In genomic region chr2:163913704-163914103, GRCm38 (mm10) we compare ENCODE assay signal across 15 mouse cellular contexts. TPM values are rescaled to one million over a fixed set of nuclear protein-coding genes. Genes with fewer than 3 reads are reported as not detected.
DNase-seq lines count a peak whose midpoint lies in the region; ATAC-seq and TF ChIP-seq lines count a peak whose summit lies in the region.
"Had no signal": no experiment of that assay in that cellular context is flagged by ENCODE, and none has a peak within 500 bp of the region (broad histone marks: within the 10 kb centered on the region; RNA-seq: fewer than 3 reads in every experiment).

No protein-coding gene starts in this region.

- H3K4me1 ChIP-seq in forebrain, embryonic 12.5 days: peaks cover 23% of the 10 kb centered on the region
- no peaks in the 10 kb centered on the region; the same call in 1 of the 2 replicates for H3K4me1 ChIP-seq in forebrain, embryonic 11.5 days (replicated peaks; ENCODE audit: control insufficient read depth, insufficient read depth, low read length)
- H3K4me1 ChIP-seq in midbrain, embryonic 15.5 days: peaks cover 52% of the 10 kb centered on the region
- 0 out of 2 replicates have a peak, but pooled peaks cover 3% of the 10 kb centered on the region for H3K4me1 ChIP-seq in thymus, adult 2 months (replicated peaks; ENCODE audit: control insufficient read depth, insufficient read depth, low read length)

- DNase-seq in forebrain, embryonic 11.5 days (ENCODE audit: low spot score): no peak
- peak; percentile 14 for DNase-seq in R1 (ENCODE audit: low read depth, low spot score)
- peak; percentile 11 for DNase-seq in forelimb bud, embryonic 11.5 days (ENCODE audit: low read depth, low spot score)
- no peak for DNase-seq in gastrocnemius, adult 8-10 months (ENCODE audit: low spot score in 2 of 2)
- no peak for DNase-seq in thymus, adult 2 months
- no peak for DNase-seq in gastrocnemius, postnatal 4 days (ENCODE audit: low spot score in 2 of 2)
- DNase-seq: adrenal gland, adult 8-10 months; heart, adult 2 months; heart, postnatal 4 days; kidney, adult 2 months; thymus, adult 18-20 months had no signal

- H3K27ac ChIP-seq in forebrain, embryonic 12.5 days: no peak overlapping the region
- no peak overlapping the region for H3K27ac ChIP-seq in forebrain, embryonic 11.5 days (ENCODE audit: low read depth, low read length)
- peak overlapping the region; percentile 76 for H3K27ac ChIP-seq in midbrain, embryonic 15.5 days
- H3K27ac ChIP-seq in thymus, adult 2 months (ENCODE audit: control insufficient read depth, insufficient read depth, low read length): no peak overlapping the region
- H3K27ac ChIP-seq: heart, adult 2 months; lung, embryonic 15.5 days had no signal

- ATAC-seq in forebrain, embryonic 12.5 days (ENCODE audit: low FRiP score): no peak
- ATAC-seq in forebrain, embryonic 11.5 days (replicated peaks; ENCODE audit: low FRiP score): no peak
- peak; percentile 34; the same call in 1 of the 2 replicates for ATAC-seq in midbrain, embryonic 15.5 days (replicated peaks)

- WGBS in forebrain, embryonic 12.5 days: 27% methylated on average over 7 of the region's 7 CpGs
- 37% methylated on average over 7 of the region's 7 CpGs for WGBS in forebrain, embryonic 11.5 days
- 34% methylated on average over 7 of the region's 7 CpGs for WGBS in midbrain, embryonic 15.5 days
- 31% methylated on average over 7 of the region's 7 CpGs for WGBS in thymus, adult 2 months

- TF ChIP-seq POLR2A in thymus, adult 2 months (IDR thresholded peaks at IDR 0.05; ENCODE audit: control insufficient read depth, extremely low read depth, insufficient read depth, low read length, poor library complexity): no peak

- peak overlapping the region; percentile 24 for H3K4me2 ChIP-seq in forebrain, embryonic 12.5 days
- no peak overlapping the region for H3K4me2 ChIP-seq in forebrain, embryonic 11.5 days (ENCODE audit: low read depth, low read length, severe bottlenecking)
- H3K4me2 ChIP-seq in midbrain, embryonic 15.5 days: peak overlapping the region; percentile 91
- H3K4me2 ChIP-seq: lung, embryonic 15.5 days had no signal

- H3K27me3 ChIP-seq in forebrain, embryonic 12.5 days: peaks cover 60% of the 10 kb centered on the region
- peaks cover 27% of the 10 kb centered on the region for H3K27me3 ChIP-seq in forebrain, embryonic 11.5 days (ENCODE audit: control insufficient read depth, insufficient read depth, low read length)
- H3K27me3 ChIP-seq in midbrain, embryonic 15.5 days (replicated peaks): 0 out of 2 replicates have a peak, but pooled peaks cover 3% of the 10 kb centered on the region
- peaks cover 7% of the 10 kb centered on the region for H3K27me3 ChIP-seq in thymus, adult 2 months (ENCODE audit: control insufficient read depth, insufficient read depth, low read length)

- no peak overlapping the region for H3K4me3 ChIP-seq in forebrain, embryonic 12.5 days (replicated peaks)
- H3K4me3 ChIP-seq in forebrain, embryonic 11.5 days (ENCODE audit: low read depth, low read length): no peak overlapping the region
- H3K4me3 ChIP-seq in midbrain, embryonic 15.5 days: peak overlapping the region; percentile 25
- no peak overlapping the region for H3K4me3 ChIP-seq in thymus, adult 2 months (ENCODE audit: control insufficient read depth, insufficient read depth, low read length)
- H3K4me3 ChIP-seq: heart, adult 2 months; lung, embryonic 15.5 days had no signal

- peak overlapping the region; percentile 8; the same call in 1 of the 2 replicates for H3K9ac ChIP-seq in forebrain, embryonic 12.5 days
- H3K9ac ChIP-seq in forebrain, embryonic 11.5 days (ENCODE audit: low read length): no peak overlapping the region
- H3K9ac ChIP-seq in midbrain, embryonic 15.5 days: no peak overlapping the region
- H3K9ac ChIP-seq: lung, embryonic 15.5 days had no signal

- no peaks in the 10 kb centered on the region for H3K36me3 ChIP-seq in forebrain, embryonic 12.5 days (replicated peaks)
- H3K36me3 ChIP-seq in forebrain, embryonic 11.5 days (ENCODE audit: control insufficient read depth, insufficient read depth, low read length): no peaks in the 10 kb centered on the region
- no peaks in the 10 kb centered on the region for H3K36me3 ChIP-seq in midbrain, embryonic 15.5 days (replicated peaks)
- no peaks in the 10 kb centered on the region for H3K36me3 ChIP-seq in thymus, adult 2 months (ENCODE audit: control insufficient read depth, insufficient read depth, low read length)
- H3K36me3 ChIP-seq: lung, embryonic 15.5 days had no signal

- no peaks in the 10 kb centered on the region for H3K9me3 ChIP-seq in forebrain, embryonic 12.5 days
- H3K9me3 ChIP-seq in forebrain, embryonic 11.5 days (ENCODE audit: control insufficient read depth, low read length): no peaks in the 10 kb centered on the region
- H3K9me3 ChIP-seq in midbrain, embryonic 15.5 days: no peaks in the 10 kb centered on the region
- H3K9me3 ChIP-seq: lung, embryonic 15.5 days had no signal

- TF ChIP-seq CTCF in thymus, adult 2 months (IDR thresholded peaks at IDR 0.05; ENCODE audit: borderline replicate concordance, control insufficient read depth, extremely low read depth, insufficient read depth, low read length, poor library complexity): no peak

RNA-seq across cellular contexts. Expression of gene Rims4, which starts 4.8 kb away (rescaled TPM):
- 3.5 and 4.2 TPM in 2 replicates for polyA plus RNA-seq in forebrain, embryonic 12.5 days (2016; fragmentation: Nextera tagmentation; extraction: Ambion mirVana)
- 0.98 and 1.2 TPM in 2 replicates for polyA plus RNA-seq in forebrain, embryonic 11.5 days (2014; fragmentation: Nextera tagmentation; extraction: Ambion mirVana)
- 21.1 TPM in 2 replicates for polyA plus RNA-seq in midbrain, embryonic 15.5 days (2015; fragmentation: Nextera tagmentation; extraction: Ambion mirVana)
- total RNA-seq in gastrocnemius, adult 8-10 months (2022): 1 to 10 TPM; 1.5 to 2.5 (median 1.6) TPM
- polyA plus RNA-seq in thymus, adult 2 months (2012; rRNA removed): 0.04 and 0.18 TPM in 2 replicates
- total RNA-seq in gastrocnemius, postnatal 4 days (2021): 1 to 10 TPM; 1.1 TPM
- total RNA-seq: megakaryocyte, adult 5-6 weeks had no signal

Comparison
In these comparisons a context has a peak if more than half of its experiments do, and no peak if none do; other contexts are left out.
1. DNase-seq: peak in R1 (single experiment) and forelimb bud, embryonic 11.5 days (single experiment); none in forebrain, embryonic 11.5 days (single experiment), gastrocnemius, adult 8-10 months (0 of 2), thymus, adult 2 months (single experiment) and gastrocnemius, postnatal 4 days (0 of 2).